Mouse (Mus musculus) brain, embryonic 18.5 days (tissue): ENCODE measurements around the gene Cabp5.
"Not testable (repeated sequence)": the region's sequence is repeated elsewhere in the genome, so short reads cannot be mapped to it uniquely, and the experiment has no call there.

Experiments
- DNase-seq: peaks from one replicate; pipeline ENCODE4 v3.0.0-alpha.2; 2012; ENCODE audit warnings: low read depth, low spot score

Cabp5 gene

GRCm38 (mm10) chr7:13397832-13398231 lies at the start of gene Cabp5:
Gene Cabp5, plus strand, starts transcription at chr7:13398132.
- no peak for DNase-seq

GRCm38 (mm10) chr7:13355943-13356342 lies 42.0 kb upstream of the Cabp5 start:
- peak; percentile 3 for DNase-seq

- no peak for DNase-seq
Measured at GRCm38 (mm10) chr7:13380588-13380987, 17.3 kb upstream of the Cabp5 start.

GRCm38 (mm10) chr7:13450541-13450940 lies 52.6 kb downstream of the Cabp5 start, which contains the start of gene Bsph1:
Gene Bsph1, plus strand, starts transcription at chr7:13450841.
- DNase-seq: not testable (repeated sequence)
